Mouse (Mus musculus): ENCODE results near the gene Pald1. TPM values are rescaled to one million over a fixed set of nuclear protein-coding genes. Genes with fewer than 3 reads are reported as not detected.

The Pald1 gene
- total RNA-seq, 1 experiment from 2014 or later = 0.84 TPM

- ATAC-seq (replicated peaks in 1 of 2; ENCODE audit: insufficient read depth in 1 of 2, low FRiP score in 2 of 2, low TSS enrichment in 1 of 2, low read depth in 1 of 2, poor library complexity in 2 of 2, severe bottlenecking in 2 of 2) = no peak
Measured at GRCm38 (mm10) chr10:61318527-61318926, 64.8 kb downstream of the Pald1 start.

DNA sequence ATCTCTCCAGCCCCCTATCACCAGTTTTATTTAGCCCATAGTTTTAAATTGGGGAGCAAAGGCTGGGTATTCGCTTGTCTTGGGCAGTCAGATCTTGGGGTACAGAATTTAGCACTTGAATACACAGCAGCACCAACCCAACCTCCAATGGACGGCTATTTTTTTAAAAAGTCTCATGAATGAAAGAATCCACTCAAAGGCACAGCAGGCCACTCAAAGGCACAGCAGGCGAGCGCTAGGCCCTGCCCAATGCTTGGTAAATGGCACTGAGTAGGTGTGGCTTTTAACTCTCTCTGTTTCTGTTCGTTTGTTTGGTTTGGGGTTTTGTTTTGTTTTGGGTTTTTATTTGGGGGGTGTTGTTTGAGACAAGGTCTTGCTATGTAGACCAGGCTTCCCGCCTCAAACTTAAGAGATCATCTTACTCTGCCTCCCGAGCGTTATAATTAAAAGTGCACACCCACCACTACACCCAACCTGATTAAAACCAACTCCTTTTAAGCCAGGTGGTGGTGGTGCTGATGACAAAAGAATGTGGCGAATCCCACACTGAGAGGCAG lies 67.9 kb downstream of the Pald1 start:
- ATAC-seq (replicated peaks in 1 of 2; ENCODE audit: insufficient read depth in 1 of 2, low FRiP score in 2 of 2, low TSS enrichment in 1 of 2, low read depth in 1 of 2, poor library complexity in 2 of 2, severe bottlenecking in 2 of 2) = no peak

- ATAC-seq (replicated peaks in 1 of 2; ENCODE audit: insufficient read depth in 1 of 2, low FRiP score in 2 of 2, low TSS enrichment in 1 of 2, low read depth in 1 of 2, poor library complexity in 2 of 2, severe bottlenecking in 2 of 2) = no peak
Measured at GRCm38 (mm10) chr10:61313750-61314149, 69.6 kb downstream of the Pald1 start.

DNA sequence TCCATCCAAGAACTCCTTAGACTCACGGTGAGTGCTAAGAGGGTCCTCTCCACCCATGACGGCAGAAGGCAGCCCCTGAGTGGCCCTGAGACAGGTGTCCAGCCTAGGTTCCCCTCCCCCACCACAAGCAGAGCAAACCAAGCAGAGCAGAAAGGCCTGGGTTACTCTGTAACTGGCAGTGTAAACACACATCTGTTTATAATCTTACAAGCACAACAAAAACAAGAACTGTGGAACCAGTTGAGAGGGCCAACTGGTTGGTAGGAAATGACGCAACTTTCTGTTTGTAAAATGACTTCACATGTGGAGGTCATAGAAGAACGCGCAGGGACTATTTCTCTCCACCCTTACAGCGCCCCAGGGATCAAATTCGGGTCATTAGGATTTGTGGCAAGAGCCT lies 70.6 kb downstream of the Pald1 start:
- no peak for ATAC-seq (replicated peaks in 1 of 2; ENCODE audit: insufficient read depth in 1 of 2, low FRiP score in 2 of 2, low TSS enrichment in 1 of 2, low read depth in 1 of 2, poor library complexity in 2 of 2, severe bottlenecking in 2 of 2)

DNA sequence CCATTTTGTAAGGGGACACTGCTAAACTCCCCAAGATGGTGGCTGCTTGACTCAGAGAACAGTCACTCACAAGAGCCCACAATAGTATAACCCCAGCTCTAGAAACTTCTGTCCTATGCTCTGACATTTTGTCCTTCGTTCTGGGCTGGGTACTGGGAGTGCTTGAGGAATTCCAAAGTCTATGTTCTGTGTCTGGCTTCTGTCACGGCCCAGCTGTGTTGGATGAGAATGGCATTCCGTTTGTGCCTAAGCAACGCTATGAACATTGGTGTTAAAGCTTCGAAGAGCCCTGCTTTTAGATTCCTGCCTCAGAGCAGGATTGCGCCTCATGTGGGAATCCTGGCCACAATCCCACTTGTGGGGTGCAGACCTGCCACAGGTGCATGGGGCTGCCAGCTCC lies 71.2 kb downstream of the Pald1 start:
- no peak for ATAC-seq (replicated peaks in 1 of 2; ENCODE audit: insufficient read depth in 1 of 2, low FRiP score in 2 of 2, low TSS enrichment in 1 of 2, low read depth in 1 of 2, poor library complexity in 2 of 2, severe bottlenecking in 2 of 2)

DNA sequence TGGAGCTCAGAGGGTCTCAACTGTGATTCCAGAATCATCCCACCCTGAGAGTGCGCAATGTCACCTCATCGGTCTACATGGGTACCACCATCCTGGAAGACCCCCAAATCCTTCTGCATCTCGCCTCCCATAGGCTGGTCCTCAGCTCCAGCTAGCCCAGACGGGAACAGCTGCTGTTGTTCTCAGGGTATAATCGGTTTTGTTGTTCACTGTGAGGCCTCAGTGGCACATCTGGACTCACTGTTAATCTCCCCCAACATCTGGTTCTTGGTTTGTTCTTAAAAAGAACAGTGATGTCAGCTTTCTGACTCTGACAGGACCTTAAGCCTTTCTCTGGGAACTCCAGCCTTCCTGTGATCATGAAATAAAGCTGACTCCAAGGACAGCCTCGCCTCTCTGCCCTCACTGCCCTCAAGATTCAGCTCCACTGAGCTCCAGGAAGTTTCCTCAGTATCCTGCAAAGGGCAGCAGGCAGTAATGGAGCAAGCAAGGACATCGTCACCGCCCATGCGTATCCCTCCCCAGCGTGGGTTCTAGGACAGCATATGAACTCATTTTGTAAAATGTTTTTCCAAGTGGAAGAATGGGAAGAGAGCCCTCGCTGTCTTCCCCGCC lies 74.5 kb downstream of the Pald1 start:
- ATAC-seq (replicated peaks in 1 of 2; ENCODE audit: insufficient read depth in 1 of 2, low FRiP score in 2 of 2, low TSS enrichment in 1 of 2, low read depth in 1 of 2, poor library complexity in 2 of 2, severe bottlenecking in 2 of 2) = no peak

DNA sequence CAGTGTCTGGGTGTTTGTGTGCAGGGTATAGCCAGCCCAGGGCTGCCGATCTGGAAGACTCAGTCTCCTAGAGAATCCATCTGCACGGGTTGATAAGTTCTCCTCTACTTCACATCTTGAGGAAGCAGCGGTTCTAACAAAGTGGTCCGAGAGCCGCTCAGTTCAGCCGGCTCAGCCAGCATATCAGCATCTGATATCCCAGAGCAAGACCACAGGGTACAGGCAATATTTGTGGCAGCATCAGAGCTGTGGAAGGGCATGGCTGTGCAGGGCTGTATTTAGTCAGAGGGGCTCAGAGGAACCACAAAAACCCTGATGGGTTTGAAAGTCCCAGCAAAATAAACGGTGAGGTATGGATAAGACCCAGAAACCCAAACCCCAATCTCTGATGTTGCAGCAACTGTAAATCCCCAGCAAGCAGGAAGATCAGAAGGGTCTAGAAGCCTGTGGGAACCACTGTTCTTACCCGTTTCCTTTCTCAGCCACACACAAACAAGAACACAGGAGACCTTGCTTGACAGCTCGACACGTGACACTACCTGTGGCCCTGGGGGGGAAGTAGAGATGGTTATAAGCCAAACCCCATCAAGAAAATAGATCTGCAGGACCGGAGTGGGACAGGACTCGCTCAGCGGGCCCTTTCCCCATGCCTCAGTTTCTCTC lies 77.3 kb downstream of the Pald1 start:
- ATAC-seq (replicated peaks in 1 of 2; ENCODE audit: insufficient read depth in 1 of 2, low FRiP score in 2 of 2, low TSS enrichment in 1 of 2, low read depth in 1 of 2, poor library complexity in 2 of 2, severe bottlenecking in 2 of 2) = peak; percentile 69 to 75

GRCm38 (mm10) chr10:61304046-61304445 lies 79.3 kb downstream of the Pald1 start:
- no peak for ATAC-seq (replicated peaks in 1 of 2; ENCODE audit: insufficient read depth in 1 of 2, low FRiP score in 2 of 2, low TSS enrichment in 1 of 2, low read depth in 1 of 2, poor library complexity in 2 of 2, severe bottlenecking in 2 of 2)

GRCm38 (mm10) chr10:61300996-61301395 lies 82.3 kb downstream of the Pald1 start:
- ATAC-seq (replicated peaks in 1 of 2; ENCODE audit: insufficient read depth in 1 of 2, low FRiP score in 2 of 2, low TSS enrichment in 1 of 2, low read depth in 1 of 2, poor library complexity in 2 of 2, severe bottlenecking in 2 of 2) = no peak

DNA sequence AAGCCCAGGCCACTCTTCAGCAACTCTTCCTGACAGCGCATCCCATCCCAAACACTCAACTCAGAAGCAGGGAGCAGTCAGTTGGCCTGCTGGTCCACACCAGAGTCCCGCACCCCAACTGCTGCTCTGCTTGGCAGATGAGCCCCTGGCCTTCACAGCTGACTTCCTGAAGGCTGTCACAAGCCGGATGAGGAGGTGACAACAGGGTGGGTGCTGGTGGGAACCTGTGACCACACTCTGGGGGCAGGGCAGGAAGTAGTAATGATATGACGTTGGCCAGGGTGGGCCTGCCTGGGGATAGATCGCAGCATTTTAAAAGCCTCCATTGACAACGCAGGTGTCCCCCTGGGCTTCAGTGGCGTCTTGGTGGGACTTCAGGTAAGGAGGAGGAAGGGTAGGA lies 85.9 kb downstream of the Pald1 start, which contains the start of gene Prf1:
TSS of gene Prf1 (plus strand) at position 357 of the 400 bp plus-strand sequence.
- ATAC-seq (replicated peaks in 1 of 2; ENCODE audit: insufficient read depth in 1 of 2, low FRiP score in 2 of 2, low TSS enrichment in 1 of 2, low read depth in 1 of 2, poor library complexity in 2 of 2, severe bottlenecking in 2 of 2) = peak; percentile 75 to 84

- peak; percentile 15 to 25; a peak in 1 of 4 replicates for ATAC-seq (replicated peaks in 1 of 2; ENCODE audit: insufficient read depth in 1 of 2, low FRiP score in 2 of 2, low TSS enrichment in 1 of 2, low read depth in 1 of 2, poor library complexity in 2 of 2, severe bottlenecking in 2 of 2)
Measured at GRCm38 (mm10) chr10:61296713-61297445, 86.5 kb downstream of the Pald1 start.

DNA sequence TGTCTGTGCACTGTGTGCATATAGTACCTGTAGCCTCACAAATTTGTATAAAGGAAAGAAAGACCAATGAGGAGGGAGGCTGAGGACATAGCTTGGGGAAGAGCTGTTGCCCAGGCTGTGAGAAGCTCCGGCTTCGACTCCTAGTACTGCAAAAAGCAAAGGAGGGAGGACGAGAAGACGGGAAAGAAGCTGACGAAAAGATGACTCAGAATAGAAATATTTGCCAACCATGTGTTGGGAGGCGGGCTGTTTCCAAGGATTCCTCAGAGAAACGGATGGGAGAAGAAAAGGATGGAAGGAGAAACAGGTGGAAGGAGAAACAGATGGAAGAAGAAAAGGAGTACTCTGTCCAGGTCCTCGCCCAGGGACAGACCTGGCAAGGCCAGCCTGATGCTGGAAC lies 89.1 kb downstream of the Pald1 start:
- no peak for ATAC-seq (replicated peaks in 1 of 2; ENCODE audit: insufficient read depth in 1 of 2, low FRiP score in 2 of 2, low TSS enrichment in 1 of 2, low read depth in 1 of 2, poor library complexity in 2 of 2, severe bottlenecking in 2 of 2)

GRCm38 (mm10) chr10:61290479-61290878 lies 92.9 kb downstream of the Pald1 start:
- peak in 1 of 2 experiments; percentile 39; a peak in 1 of 4 replicates for ATAC-seq (replicated peaks in 1 of 2; ENCODE audit: insufficient read depth in 1 of 2, low FRiP score in 2 of 2, low TSS enrichment in 1 of 2, low read depth in 1 of 2, poor library complexity in 2 of 2, severe bottlenecking in 2 of 2)

- no peak for ATAC-seq (replicated peaks in 1 of 2; ENCODE audit: insufficient read depth in 1 of 2, low FRiP score in 2 of 2, low TSS enrichment in 1 of 2, low read depth in 1 of 2, poor library complexity in 2 of 2, severe bottlenecking in 2 of 2)
Measured at GRCm38 (mm10) chr10:61290016-61290415, 93.3 kb downstream of the Pald1 start.

DNA sequence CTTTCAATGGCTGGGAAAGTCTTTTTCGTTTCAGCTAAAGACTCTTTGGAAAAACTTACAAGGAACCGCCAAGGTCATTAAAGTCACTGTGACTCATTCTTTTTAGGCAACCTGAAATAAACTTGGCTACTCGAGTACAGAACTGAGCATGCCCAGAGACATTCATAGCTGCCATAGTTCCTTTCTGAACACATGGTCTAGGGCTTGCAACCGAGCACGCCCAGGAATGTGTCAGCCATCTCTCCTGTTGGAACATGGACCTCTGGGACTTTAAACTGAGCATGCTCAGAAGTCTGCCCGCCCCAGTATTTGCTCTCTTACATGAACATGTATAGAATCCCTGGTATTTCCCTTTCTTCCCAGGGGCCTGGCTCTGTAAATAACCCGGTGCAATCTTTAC lies 97.1 kb downstream of the Pald1 start:
- no peak for ATAC-seq (replicated peaks in 1 of 2; ENCODE audit: insufficient read depth in 1 of 2, low FRiP score in 2 of 2, low TSS enrichment in 1 of 2, low read depth in 1 of 2, poor library complexity in 2 of 2, severe bottlenecking in 2 of 2)

GRCm38 (mm10) chr10:61285271-61285670 lies 98.1 kb downstream of the Pald1 start:
- no peak for ATAC-seq (replicated peaks in 1 of 2; ENCODE audit: insufficient read depth in 1 of 2, low FRiP score in 2 of 2, low TSS enrichment in 1 of 2, low read depth in 1 of 2, poor library complexity in 2 of 2, severe bottlenecking in 2 of 2)

DNA sequence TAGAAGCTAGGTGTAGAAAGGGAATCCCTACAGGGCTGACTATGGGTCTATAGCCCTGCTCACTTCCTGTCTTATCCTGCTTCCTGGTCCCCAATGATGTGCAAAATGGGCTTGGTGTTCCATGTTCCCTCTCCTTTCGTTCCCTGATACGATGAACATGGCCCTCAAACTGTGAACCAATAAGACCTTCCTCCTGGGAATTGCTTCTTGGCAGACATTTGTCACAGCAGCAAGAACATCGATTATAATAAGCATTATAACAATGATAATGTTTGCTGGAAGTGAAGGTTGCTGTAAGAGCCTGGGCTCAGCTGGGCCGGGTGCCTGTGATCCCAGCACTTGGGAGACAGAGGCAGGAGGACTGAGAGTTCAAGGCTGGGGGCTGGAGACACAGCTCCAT lies 99.0 kb downstream of the Pald1 start:
- ATAC-seq (replicated peaks in 1 of 2; ENCODE audit: insufficient read depth in 1 of 2, low FRiP score in 2 of 2, low TSS enrichment in 1 of 2, low read depth in 1 of 2, poor library complexity in 2 of 2, severe bottlenecking in 2 of 2) = no peak

GRCm38 (mm10) chr10:61281115-61281514 lies 102.2 kb downstream of the Pald1 start:
- ATAC-seq (replicated peaks in 1 of 2; ENCODE audit: insufficient read depth in 1 of 2, low FRiP score in 2 of 2, low TSS enrichment in 1 of 2, low read depth in 1 of 2, poor library complexity in 2 of 2, severe bottlenecking in 2 of 2) = no peak
